Mouse (Mus musculus) layer of hippocampus, postnatal 10 days (tissue): ENCODE results near the gene Ssu72. TPM values are rescaled to one million over a fixed set of nuclear protein-coding genes. Genes with fewer than 3 reads are reported as not detected.
A peak's percentile ranks its signal among the peaks of the same experiment; 100 is the strongest.

Source experiments
- DNase-seq, 2 experiments: peaks; one replicate each; pipeline ENCODE4 v3.0.0; 2021; ENCODE audit warnings: low spot score in 2 of 2
- total RNA-seq, 2 experiments: library from RNA; stranded (reverse); gene quantifications; 2 replicates each; pipeline ENCODE4 v1.2.3; 2021

Gene Ssu72
- total RNA-seq, 2 experiments from 2014 or later: 77.2 to 81.7 TPM

GRCm38 (mm10) chr4:155745136-155745535, 40.5 kb downstream of the Ssu72 start:
- no peak for DNase-seq

- DNase-seq: no peak
Observed at GRCm38 (mm10) chr4:155746036-155746548, 41.5 kb downstream of the Ssu72 start.

- DNase-seq: no peak
Observed at GRCm38 (mm10) chr4:155746575-155747490, 42.2 kb downstream of the Ssu72 start.

GRCm38 (mm10) chr4:155757011-155757410, 52.4 kb downstream of the Ssu72 start:
- no peak for DNase-seq

GRCm38 (mm10) chr4:155759862-155760612, 55.4 kb downstream of the Ssu72 start:
- DNase-seq: peak in 1 of 2 experiments; percentile 20

GRCm38 (mm10) chr4:155760613-155761355, 56.2 kb downstream of the Ssu72 start, which contains the start of gene Atad3a:
Atad3a (minus strand) TSS chr4:155761093.
- peak; percentile 97 to 98 for DNase-seq

- DNase-seq: peak in 1 of 2 experiments; percentile 21
Observed at GRCm38 (mm10) chr4:155761356-155762099, 56.9 kb downstream of the Ssu72 start.

GRCm38 (mm10) chr4:155762357-155762756, 57.8 kb downstream of the Ssu72 start:
- DNase-seq: no peak

- DNase-seq: no peak
Observed at GRCm38 (mm10) chr4:155769496-155769879, 64.9 kb downstream of the Ssu72 start.

- DNase-seq: peak; percentile 92 to 94
Observed at GRCm38 (mm10) chr4:155769880-155770512, 65.4 kb downstream of the Ssu72 start.

GRCm38 (mm10) chr4:155770626-155771025, 66.0 kb downstream of the Ssu72 start:
- no peak for DNase-seq

- DNase-seq: no peak
Observed at GRCm38 (mm10) chr4:155771706-155772105, 67.1 kb downstream of the Ssu72 start.

GRCm38 (mm10) chr4:155772786-155773185, 68.2 kb downstream of the Ssu72 start:
- DNase-seq: no peak

GRCm38 (mm10) chr4:155773335-155774078, 68.9 kb downstream of the Ssu72 start:
- DNase-seq: no peak

GRCm38 (mm10) chr4:155774280-155774754, 69.7 kb downstream of the Ssu72 start, which contains the start of gene Vwa1:
Vwa1 (minus strand) TSS chr4:155774698.
- DNase-seq: peak; percentile 78 to 82

- DNase-seq: peak; percentile 64 to 72
Observed at GRCm38 (mm10) chr4:155774971-155775740, 70.6 kb downstream of the Ssu72 start.

- DNase-seq: peak in 1 of 2 experiments; percentile 45
Observed at GRCm38 (mm10) chr4:155775855-155776254, 71.3 kb downstream of the Ssu72 start.
